Mouse (Mus musculus) intestine, postnatal 0 days (tissue): ENCODE measurements around the gene Ang2. TPM values are rescaled to one million over a fixed set of nuclear protein-coding genes. Genes with fewer than 3 reads are reported as not detected.
"Not testable (repeated sequence)": the region's sequence is repeated elsewhere in the genome, so short reads cannot be mapped to it uniquely, and the experiment has no call there.

ENCODE experiments used
- ATAC-seq: fragments of 200-750 bp; cut with Nextera tagmentation; 2 replicates; pipeline ENCODE4 v1.8.0; 2017; ENCODE audit warnings: mild to moderate bottlenecking, moderate TSS enrichment, moderate library complexity
- H3K27ac ChIP-seq: fragments of 300-500 bp; sonication (generic); 2 replicates; pipeline ENCODE4 v1.5.1; 2014; ENCODE audit warnings: mild to moderate bottlenecking, low read depth, low read length, moderate library complexity
- H3K27me3 ChIP-seq: fragments of 300-500 bp; sonication (generic); replicated peaks from 2 replicates; pipeline ENCODE4 v1.6.1; 2014; ENCODE audit warnings: low read length, mixed read lengths; ENCODE audit not compliant: control insufficient read depth, insufficient read depth
- H3K36me3 ChIP-seq: fragments of 300-500 bp; sonication (generic); 2 replicates; pipeline ENCODE4 v1.6.1; 2014; ENCODE audit warnings: mild to moderate bottlenecking, moderate library complexity; ENCODE audit not compliant: control insufficient read depth, insufficient read depth
- H3K4me1 ChIP-seq: fragments of 300-500 bp; sonication (generic); replicated peaks from 2 replicates; pipeline ENCODE4 v1.6.1; 2014; ENCODE audit warnings: antibody characterized with exemption, low read length, mixed read lengths; ENCODE audit not compliant: control insufficient read depth, insufficient read depth
- H3K4me2 ChIP-seq: fragments of 300-500 bp; sonication (generic); replicated peaks from 2 replicates; pipeline ENCODE4 v1.6.1; 2014; ENCODE audit warnings: low read depth, mild to moderate bottlenecking, moderate library complexity
- H3K4me3 ChIP-seq: fragments of 300-500 bp; sonication (generic); 2 replicates; pipeline ENCODE4 v1.5.1; 2014; ENCODE audit warnings: low read depth, low read length
- H3K9ac ChIP-seq: fragments of 300-500 bp; sonication (generic); 2 replicates; pipeline ENCODE4 v1.6.1; 2014; ENCODE audit warnings: mild to moderate bottlenecking, low read depth, low read length
- H3K9me3 ChIP-seq: fragments of 300-500 bp; sonication (generic); 2 replicates; pipeline ENCODE4 v1.6.1; 2016; ENCODE audit warnings: mixed run types; ENCODE audit not compliant: control insufficient read depth
- CTCF ChIP-seq: sonication (generic); IDR thresholded peaks from 2 replicates; pipeline ENCODE4 v1.5.1; 2016; ENCODE audit warnings: low read depth, mild to moderate bottlenecking, control low read depth, antibody characterized with exemption, moderate library complexity
- WGBS: fragments of 180-500 bp; shearing (Covaris S2); extraction: QIAGEN DNeasy Blood & Tissue Kit; methylation state at CpG from one replicate; pipeline ENCODE4 v1.1.7; 2014; 5-methylcytosine and 5-hydroxymethylcytosine counted together
- polyA plus RNA-seq: library from polyadenylated mRNA; unstranded; fragments of >200 nt; fragmentation: Nextera tagmentation; extraction: Ambion mirVana; gene quantifications from 2 replicates; pipeline ENCODE4 v1.2.1, GENCODE M21; 2015

Ang2 gene
- not detected in 2 replicates for polyA plus RNA-seq

- Histone ChIP-seq H3K27me3 (no peaks in the 10 kb centered on the region), H3K4me2 (no peak within 1 kb of the TSS), H3K4me1 (no peaks in the 10 kb centered on the region), H3K9me3 (no peaks in the 10 kb centered on the region), H3K36me3 (no peaks in the 10 kb centered on the region), H3K4me3 (no peak within 1 kb of the TSS), H3K27ac (no peak within 1 kb of the TSS), H3K9ac (no peak within 1 kb of the TSS)
- 73% methylated on average over 5 of the region's 5 CpGs for WGBS
- no peak for TF ChIP-seq CTCF
- no peak for ATAC-seq
Observed at GRCm38 (mm10) chr14:51199098-51200023, at the start of gene Ang2. Ang2 (minus strand) TSS chr14:51199148.

- ATAC-seq = no peak
- no peaks in the 10 kb centered on the region for H3K36me3 ChIP-seq
- H3K9ac ChIP-seq = no peak overlapping the region
- H3K4me3 ChIP-seq = no peak overlapping the region
- no peak overlapping the region for H3K27ac ChIP-seq
- H3K9me3 ChIP-seq = no peaks in the 10 kb centered on the region
- no peaks in the 10 kb centered on the region for H3K27me3 ChIP-seq
- no peak for TF ChIP-seq CTCF
- no peak overlapping the region for H3K4me2 ChIP-seq
- WGBS = 91% methylated on average over 1 of the region's 1 CpGs
- no peaks in the 10 kb centered on the region for H3K4me1 ChIP-seq
Observed at GRCm38 (mm10) chr14:51247736-51248135, 48.8 kb upstream of the Ang2 start.

- Histone ChIP-seq H3K27me3 (no peaks in the 10 kb centered on the region), H3K4me2 (no peak overlapping the region), H3K9me3 (no peaks in the 10 kb centered on the region), H3K27ac (no peak overlapping the region), H3K9ac (no peak overlapping the region), H3K4me3 (no peak overlapping the region), H3K4me1 (no peaks in the 10 kb centered on the region), H3K36me3 (no peaks in the 10 kb centered on the region)
- TF ChIP-seq CTCF = peak; percentile 84
- ATAC-seq = no peak
Observed at GRCm38 (mm10) chr14:51240899-51241298, 42.0 kb upstream of the Ang2 start.

- H3K27me3 ChIP-seq, H3K36me3 ChIP-seq, H3K4me2 ChIP-seq, H3K9ac ChIP-seq, H3K4me1 ChIP-seq, H3K27ac ChIP-seq, H3K4me3 ChIP-seq, ATAC-seq, H3K9me3 ChIP-seq: not testable (repeated sequence)
- WGBS = 80% methylated on average over 1 of the region's 1 CpGs
Observed at GRCm38 (mm10) chr14:51237488-51237887, 38.5 kb upstream of the Ang2 start.

- not testable (repeated sequence) for H3K27me3 ChIP-seq, H3K36me3 ChIP-seq, H3K4me2 ChIP-seq, ATAC-seq, H3K27ac ChIP-seq, H3K9ac ChIP-seq, H3K9me3 ChIP-seq, H3K4me1 ChIP-seq, H3K4me3 ChIP-seq
- WGBS = 51% methylated on average over 4 of the region's 4 CpGs
Observed at GRCm38 (mm10) chr14:51229657-51230056, 30.7 kb upstream of the Ang2 start.

GRCm38 (mm10) chr14:51220075-51220474, 21.1 kb upstream of the Ang2 start:
- not testable (repeated sequence) for H3K9ac ChIP-seq, H3K36me3 ChIP-seq, H3K4me1 ChIP-seq, H3K9me3 ChIP-seq, H3K4me2 ChIP-seq, ATAC-seq, H3K27ac ChIP-seq, H3K4me3 ChIP-seq, H3K27me3 ChIP-seq
- WGBS = 67% methylated on average over 3 of the region's 3 CpGs
